Mouse (Mus musculus) spleen, embryonic (tissue): ENCODE results near the gene Vav2.

ENCODE experiments used
- CTCF ChIA-PET: fragments of 350-600 bp; sonication (Branson Sonifier 250); formaldehyde crosslinking; loops from one replicate; lab custom pipeline; 2022; lab: Charles Lee

The Vav2 gene

DNA sequence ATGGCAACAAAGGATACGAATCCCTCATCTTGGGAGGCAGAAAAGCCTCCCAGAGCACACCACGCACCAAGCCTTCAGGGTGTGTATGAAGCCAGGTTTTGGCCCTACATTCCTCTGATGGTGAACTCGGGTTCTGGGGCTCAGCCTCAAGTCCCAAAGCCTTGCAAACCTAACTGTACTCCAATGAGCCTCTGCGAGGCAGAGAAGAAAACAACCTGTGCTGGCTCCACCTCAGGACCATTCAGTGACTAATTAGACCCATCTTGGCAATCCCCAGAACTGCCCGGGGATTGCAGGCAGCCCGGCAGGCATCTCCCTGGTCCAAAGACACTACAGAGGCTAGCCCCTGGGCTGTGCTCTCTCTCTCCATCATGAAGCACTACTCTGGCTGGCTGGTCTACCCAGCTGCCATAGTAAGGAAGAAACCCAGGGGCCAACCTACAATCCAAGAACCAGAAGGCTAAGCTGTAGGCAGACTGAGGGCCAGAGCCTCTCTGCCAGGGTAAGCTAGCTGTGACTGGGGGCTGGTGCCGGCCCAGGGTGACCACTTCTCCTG is 14.5 kb downstream of the Vav2 start:
- CTCF ChIA-PET: interaction anchor here (1.9 kb wide), 1 partner anchor 15 kb away, joined by 6 read pairs; the partner anchor contains the start of gene Vav2

DNA sequence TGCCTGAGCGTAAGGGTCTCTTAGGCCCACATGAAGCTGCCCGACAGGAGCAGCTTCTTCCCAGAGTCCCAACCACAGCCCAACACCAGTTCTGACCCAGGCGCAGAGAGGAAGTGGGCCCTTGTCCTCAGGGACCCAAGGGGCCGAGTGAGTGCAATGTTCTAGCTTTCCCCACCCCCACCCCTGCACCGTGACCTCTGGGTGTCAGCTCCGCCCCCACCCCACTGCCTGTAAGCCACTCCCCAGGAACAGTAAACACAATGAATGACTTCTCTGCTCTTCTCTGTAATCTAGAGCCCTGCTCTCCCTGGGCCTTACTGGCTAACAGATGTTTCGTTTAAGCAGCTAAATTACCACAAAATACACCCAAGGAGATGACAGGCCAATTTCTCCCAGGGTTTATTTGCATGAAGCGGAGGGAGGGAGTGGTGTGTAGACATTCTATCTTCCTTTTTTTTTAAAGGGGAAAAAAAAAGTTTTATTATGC is 15.1 kb downstream of the Vav2 start:
- CTCF ChIA-PET: interaction anchor here (1.9 kb wide), 1 partner anchor 16 kb away, joined by 6 read pairs; the partner anchor contains the start of gene Vav2

DNA sequence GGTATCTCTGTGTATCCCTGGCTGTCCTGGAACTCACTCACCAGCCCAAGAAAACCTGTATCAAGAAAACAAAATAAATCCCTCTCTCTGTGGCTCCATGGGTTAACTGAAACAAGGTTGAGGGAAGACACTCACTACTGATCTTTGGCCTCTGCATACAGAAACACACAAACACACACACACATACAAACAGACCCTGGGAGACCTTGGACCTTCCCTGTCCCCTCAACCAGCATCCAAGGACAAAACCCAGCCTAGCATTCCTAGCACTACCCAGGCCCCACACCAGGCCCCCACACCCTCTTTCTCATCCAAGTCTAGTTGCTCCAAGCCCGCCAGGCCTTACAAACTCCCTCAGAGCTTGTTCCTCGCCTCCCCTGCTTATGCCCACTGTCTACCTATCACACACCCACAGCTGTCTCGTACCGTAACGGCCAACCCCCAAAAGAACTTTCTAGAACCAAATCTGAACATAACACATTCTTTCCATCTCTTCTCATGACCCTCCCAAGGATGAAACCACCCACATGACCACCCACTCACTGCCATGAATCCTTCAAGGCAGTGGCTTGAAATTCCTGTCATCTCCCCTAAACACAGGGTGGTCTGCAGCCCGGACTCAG is 16.2 kb downstream of the Vav2 start:
- CTCF ChIA-PET: interaction anchor here (0.8 to 0.9 kb wide), 2 partner anchors 15 to 114 kb away, joined by 3 to 6 read pairs; no protein-coding TSS in a partner anchor

DNA sequence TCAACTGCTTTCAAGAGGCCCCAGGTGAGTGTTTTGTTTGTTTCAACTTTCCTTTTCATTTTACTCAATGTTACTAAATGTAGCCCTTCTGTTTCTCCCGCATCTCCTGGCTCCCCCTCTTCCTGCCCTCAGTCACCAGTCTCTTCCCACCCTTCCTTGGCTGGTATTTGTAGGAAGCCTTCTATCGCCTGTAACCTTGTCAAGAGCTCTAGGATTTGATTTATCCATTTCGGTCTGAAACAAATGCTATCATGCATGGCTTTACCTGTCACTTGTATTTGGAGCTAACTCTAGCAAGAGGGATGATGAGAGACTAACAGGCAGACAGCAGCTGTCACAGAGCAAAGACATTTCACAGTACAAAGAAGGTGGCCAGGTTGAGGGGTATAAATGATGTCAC is 18.6 kb downstream of the Vav2 start:
- CTCF ChIA-PET: interaction anchor here (0.5 kb wide), 1 partner anchor 22 kb away, joined by 3 read pairs; no protein-coding TSS in a partner anchor

DNA sequence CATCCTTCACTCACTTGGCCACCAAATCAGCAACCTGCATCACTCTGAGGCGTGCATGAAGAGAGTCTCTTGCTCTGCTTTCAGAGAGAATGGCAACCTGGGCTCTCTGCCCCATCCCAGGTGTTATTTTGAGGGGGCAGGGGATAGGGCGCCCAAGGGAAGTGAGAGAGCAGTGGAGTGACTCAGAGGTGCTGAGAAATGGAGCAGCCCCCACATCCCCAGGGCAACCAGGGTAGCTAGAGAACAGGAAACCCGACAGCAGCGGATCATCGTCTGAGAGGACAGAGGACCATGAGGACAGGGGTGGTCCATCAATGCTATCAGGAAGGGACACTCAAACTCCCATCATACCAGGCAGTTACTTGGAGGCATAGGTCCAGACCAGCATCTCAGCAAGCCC is 19.9 kb downstream of the Vav2 start:
- CTCF ChIA-PET: no interaction called here

DNA sequence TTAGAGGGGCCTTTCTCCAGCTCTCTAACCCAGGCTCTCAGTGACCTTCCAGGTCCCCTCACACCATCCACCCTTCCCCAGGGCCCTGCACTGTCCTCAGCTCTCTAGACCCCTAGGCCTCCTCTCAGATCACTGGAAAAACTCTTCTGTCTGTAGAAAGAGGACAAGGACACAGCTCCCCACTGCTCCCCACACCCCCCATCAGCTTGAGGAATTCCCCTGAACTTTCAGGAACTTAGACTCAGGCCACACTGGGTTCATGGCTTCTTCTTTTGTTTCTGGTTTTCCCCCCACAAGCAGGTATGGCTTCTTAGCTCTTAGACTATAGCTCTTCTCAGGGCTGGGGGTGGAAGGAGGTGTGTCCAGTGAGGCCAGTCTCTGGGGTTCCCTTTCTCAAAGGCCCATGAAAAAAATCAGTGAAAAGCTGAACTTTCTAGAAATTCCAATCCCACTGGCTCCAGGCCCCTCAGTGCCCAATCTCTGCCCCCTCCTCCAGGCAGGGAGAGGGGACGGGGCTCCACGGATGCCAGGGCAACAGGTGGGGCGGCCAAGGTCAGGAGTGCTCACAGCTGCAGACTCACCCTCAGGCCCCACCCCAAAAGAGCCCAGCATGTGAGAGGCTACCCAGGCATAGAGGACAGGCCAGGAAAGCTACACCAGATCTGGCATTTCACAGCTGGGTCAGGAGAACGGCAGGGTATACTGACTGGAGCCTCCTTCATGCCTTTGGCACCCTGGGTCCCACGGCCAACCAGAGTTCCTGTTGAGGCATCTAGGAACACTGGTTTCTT is 21.5 kb downstream of the Vav2 start:
- CTCF ChIA-PET: interaction anchor here (2.1 kb wide), 1 partner anchor 22 kb away, joined by 8 read pairs; no protein-coding TSS in a partner anchor

DNA sequence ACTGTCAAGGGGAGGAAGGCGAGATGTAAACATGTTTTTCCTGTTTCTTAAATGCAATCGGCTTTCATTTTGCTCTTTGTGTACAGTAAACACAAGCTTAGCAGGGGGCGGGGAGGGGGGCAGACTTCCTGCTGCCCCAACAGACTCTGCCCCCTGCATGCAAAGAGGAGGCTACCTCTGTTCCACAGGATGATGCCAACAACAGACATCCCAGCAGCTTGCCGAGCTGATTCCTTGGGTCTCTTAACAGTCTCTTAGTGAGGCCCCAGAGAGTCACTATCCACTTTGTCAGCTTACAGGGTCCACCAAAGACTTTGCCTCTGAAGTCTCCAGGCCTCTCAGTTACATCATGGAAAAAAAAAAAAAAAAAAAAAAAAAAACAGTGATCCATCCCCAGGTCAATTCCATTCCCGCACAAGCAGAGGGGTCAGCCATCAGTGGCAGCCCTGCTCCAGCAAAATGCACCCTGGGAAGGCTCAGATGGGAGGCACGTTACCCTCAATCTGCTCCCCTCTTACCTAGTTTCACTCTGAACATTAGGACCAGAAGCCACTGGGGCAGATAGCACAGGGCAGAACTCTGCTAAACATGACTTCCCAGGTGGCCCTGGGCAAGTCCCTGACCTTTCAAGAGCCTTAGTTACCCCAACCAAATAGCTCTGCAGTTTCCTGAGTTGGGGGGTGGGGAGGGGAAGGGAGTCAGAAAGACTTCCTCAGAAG is 22.3 kb downstream of the Vav2 start:
- CTCF ChIA-PET: interaction anchor here (0.6 to 2.1 kb wide), 3 partner anchors 23 to 92 kb away, joined by 4 to 8 read pairs (median 4); no protein-coding TSS in a partner anchor

DNA sequence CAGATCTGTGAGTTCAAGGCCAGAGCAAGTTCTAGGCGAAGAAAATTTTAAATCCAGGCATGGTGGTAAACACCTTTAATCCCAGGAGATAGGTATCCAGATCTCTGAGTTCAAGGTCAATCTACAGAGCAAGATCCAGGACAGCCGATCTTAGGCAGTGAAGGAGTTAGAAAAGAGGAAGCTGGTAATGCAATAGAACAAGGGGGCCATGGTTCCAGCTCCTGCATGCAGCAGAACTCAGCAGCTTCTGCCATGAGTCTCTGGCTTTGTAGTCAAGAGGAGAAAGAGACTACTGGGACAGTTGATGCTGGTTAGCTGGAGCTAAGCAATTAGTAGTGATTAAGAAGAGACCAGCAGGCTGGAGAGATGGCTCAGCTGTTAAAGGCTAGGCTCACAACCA is 25.3 kb downstream of the Vav2 start:
- CTCF ChIA-PET: interaction anchor here (0.6 kb wide), 1 partner anchor 9 kb away, joined by 3 read pairs; no protein-coding TSS in a partner anchor

DNA sequence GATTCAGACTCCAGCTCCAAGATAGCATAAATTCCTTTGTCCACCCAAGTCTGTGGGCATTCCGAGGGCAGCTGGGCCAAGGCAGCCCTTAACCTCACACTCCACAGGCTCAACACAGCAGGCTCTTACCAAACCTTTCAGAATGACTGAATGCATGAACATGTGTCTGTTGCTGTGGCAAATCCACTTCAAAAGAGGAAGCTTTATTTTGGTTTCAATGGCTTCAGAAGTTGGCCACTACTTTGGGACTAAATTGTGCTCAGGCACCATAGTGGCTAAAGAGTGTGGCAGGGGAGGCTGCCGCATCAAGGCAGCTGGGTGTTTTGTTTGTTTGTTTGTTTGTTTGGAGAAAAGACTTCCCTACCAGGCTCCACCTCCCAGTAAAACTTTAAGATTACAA is 26.8 kb downstream of the Vav2 start:
- CTCF ChIA-PET: no interaction called here

DNA sequence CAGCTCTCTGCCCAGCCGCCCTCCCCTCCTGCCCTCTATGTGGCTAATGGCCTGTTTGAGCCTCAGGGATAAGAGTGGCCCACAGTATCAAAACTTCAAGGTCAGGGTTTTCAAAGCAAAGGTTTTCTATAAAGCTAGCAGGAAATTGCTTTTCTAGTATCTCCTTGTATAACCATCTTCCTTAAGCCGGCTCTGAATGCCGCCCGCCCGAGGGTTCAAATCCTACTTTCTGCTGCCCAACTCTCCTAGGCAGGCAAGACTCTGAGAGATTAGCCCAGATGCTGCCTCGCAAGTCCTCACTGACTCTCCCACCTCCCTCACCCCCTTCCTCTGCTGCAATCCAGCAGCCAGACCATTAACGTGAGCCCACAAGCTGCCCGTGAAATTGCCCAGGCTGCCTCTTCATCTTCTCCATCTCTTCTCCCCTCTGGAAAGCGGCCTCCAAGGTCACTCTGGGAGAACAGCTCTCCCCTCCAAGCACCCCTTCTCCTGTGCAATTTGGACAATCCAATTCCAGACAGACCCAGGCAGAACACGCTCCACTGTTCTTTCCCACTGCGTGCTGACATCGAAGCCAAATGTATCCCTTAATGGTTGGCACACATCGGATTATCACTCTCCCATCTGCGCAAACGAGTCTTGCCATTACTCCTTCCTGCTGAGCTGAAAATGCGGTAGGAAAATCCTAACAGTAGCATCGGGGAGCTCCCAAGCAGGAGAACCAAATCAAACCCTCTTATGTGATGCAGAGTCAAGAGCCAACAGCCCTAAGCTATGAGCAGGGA is 30.0 kb downstream of the Vav2 start:
- CTCF ChIA-PET: no interaction called here

DNA sequence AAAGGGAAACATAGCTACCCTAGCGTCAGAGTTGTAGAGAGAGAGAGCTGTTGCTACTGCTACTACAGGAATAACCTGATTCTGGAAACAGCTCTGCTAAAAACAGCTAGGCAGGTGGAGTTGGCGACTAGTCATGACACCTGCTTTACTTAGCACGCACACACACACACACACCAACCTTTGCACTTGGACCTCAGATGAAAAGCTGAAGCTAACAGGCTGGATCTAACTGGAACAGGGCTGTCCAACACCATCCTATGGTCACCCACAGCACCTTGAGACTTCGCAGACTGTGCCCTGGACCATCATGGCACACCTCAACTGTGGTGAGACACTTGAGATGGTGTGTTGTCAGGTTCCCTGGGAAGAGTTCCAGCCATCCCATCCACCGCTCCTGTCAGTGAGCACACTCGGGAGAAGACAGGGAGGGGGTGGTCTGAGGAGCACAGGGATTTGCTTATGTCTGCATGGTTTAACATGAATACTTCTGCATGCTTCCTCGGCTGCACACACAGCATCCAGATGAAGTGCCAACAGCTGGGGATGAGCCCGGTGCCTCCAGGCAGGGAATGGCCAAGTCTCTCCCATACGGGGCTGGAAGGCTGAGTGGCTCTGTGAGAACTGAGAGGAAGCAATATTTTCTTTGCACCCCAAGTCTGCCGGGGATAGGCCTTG is 32.5 kb downstream of the Vav2 start:
- CTCF ChIA-PET: no interaction called here

DNA sequence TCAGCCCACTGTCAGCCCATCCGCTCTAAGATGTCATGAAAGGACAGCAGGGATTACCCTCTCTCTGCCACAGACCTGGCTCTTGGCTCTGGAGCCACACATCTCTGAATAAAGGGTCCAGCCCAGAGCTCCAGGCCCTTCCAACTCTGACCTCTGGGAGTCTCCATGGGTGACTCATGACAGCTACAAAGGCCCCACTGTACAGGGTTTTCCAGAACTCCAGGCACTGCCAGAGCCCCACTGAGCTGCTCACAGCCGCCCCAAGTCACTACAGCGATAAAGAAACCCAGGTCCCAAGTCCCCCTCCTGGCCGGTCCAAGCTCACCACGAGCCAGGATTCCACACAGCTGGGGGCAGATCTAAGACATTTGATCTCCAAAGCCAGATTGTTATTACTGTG is 34.6 kb downstream of the Vav2 start:
- CTCF ChIA-PET: interaction anchor here (0.5 kb wide), 1 partner anchor 9 kb away, joined by 3 read pairs; no protein-coding TSS in a partner anchor

DNA sequence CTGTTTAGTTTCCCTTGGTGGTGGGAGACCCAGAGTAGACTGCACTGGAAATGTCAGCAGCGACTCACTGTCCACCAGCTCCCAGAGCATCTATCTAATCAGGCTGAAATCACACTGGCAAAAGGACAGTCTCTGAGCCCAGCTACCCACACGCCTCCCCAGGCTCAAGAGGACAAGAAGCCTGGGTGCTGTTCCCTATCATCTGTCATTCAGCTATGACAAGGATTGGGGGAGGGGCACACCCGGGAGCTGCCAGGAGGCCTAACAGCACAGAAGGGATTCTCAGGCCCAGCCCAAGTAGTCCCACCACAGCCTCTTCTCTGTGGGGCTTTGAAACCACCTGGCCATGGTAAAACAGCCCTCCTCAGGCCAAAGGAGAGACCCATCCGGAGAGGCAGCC is 36.1 kb downstream of the Vav2 start:
- CTCF ChIA-PET: no interaction called here

DNA sequence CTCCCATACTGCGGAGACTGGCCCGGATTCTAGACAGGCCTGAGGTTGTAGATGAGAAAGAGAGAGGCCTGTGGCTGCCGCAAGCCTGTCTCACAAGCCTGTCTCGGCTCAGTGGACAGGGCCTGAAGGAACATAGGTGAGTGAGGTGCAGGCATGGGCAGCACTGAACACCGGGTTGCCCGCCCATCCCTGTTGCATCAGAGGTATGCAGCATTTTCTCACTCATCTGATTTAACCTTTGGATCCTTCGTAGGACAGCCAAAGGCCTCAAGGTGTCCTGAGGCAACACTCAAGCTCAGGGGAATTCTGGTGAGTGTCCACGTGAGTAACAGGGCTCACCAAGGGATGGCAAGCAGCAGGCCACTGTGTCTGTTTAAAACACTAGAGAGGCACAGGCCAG is 36.5 kb downstream of the Vav2 start:
- CTCF ChIA-PET: no interaction called here

DNA sequence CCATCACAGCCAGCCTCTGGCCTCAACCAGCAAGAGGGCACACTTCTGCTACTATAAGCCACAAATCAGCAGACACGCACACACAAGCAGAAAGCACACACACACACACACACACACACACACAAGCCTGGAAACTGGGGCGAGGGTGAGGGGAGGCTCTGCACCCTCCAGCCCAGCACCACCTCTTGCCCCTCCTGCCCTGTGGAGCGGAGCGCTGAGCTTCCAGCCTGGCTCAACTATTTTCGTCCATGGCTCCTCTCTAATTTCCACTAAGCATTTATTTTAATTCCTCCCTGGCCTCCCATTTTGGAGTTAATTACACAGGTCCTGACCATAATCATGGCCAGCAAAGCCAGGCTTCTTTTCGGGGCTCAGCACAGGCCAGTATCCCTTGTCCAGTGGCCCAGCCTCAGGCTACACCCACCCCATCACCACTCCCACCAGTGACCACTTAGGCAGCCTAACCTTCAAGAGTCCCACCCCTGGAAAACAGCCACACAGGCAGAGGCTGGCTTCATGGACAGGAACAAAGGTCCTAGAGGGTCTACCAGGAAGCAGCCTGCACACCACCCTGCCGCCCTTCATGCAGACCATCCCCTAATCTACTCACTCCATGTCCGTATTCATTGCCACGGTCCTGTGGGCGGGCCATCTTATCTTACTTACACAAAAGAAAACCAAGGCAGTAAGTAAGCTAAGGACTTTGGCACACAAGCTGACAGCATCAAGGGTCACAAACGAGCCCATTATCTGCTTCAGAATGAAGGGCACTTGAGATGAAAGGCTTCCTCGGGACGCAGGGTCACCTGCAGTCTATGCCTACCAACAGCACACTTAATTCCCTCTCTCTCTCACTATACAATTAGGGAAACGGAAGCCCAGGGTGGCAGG is 37.3 kb downstream of the Vav2 start:
- CTCF ChIA-PET: interaction anchor here (0.6 kb wide), 1 partner anchor 75 kb away, joined by 3 read pairs; no protein-coding TSS in a partner anchor

DNA sequence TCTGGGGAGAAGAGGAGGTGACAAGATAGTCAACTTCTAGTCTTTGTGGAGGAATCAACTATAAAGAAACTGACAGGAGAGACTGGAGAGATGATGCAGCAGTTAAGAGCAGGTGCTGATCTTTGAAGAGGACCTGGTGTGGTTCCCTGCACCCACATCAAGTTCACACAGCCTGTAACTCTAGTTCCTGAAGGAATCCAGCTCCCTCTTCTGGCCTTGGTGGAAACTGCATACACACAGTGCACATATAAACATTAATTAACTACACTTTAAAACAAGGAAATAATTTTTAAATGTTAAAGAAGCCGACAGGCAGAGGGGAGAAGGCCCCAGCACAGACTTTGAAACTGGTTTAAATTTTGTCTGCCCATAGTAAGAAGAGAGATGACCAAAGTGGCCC is 39.6 kb downstream of the Vav2 start:
- CTCF ChIA-PET: interaction anchor here (0.8 kb wide), 1 partner anchor 10 kb away, joined by 3 read pairs; no protein-coding TSS in a partner anchor

DNA sequence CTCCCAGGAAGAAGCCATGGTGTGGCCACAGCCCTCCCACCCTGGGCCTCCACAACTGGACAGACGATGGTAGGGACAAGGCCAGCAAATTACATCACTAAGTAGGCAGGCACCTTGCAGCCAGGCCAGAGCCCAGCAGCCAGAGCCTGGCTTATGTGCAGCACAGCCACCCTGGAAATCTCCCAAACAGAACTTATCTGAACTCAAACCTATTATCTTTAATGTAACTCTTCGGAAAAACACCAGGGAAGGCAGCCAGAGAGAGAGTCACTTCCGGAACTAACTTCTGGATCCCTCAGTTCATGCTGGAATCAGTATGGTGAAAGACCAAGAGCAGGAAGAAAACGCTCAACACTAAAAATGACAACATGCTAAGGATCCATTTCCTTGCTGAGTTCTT is 45.1 kb downstream of the Vav2 start:
- CTCF ChIA-PET: interaction anchor here (0.7 kb wide), 1 partner anchor 44 kb away, joined by 3 read pairs; no protein-coding TSS in a partner anchor

DNA sequence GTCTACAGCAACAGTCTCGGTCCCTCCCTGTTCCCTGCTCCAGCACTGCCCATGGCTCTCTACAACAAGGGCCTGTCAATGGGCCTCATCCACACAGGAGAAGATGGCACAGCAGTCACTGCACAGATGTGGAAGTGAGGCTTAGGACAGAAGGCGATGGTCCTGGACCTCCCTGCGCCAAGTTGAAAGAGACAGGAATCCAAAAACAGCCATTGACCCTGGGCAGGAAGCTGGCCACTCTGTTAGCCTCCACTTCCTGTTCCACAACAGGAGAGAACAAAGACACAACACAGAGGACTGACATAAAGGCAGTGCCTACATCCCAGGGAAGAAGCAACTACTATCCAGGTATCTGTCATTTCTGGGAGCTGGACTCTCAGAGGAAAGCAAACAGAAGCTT is 45.6 kb downstream of the Vav2 start:
- CTCF ChIA-PET: interaction anchor here (0.7 kb wide), 1 partner anchor 44 kb away, joined by 3 read pairs; no protein-coding TSS in a partner anchor

DNA sequence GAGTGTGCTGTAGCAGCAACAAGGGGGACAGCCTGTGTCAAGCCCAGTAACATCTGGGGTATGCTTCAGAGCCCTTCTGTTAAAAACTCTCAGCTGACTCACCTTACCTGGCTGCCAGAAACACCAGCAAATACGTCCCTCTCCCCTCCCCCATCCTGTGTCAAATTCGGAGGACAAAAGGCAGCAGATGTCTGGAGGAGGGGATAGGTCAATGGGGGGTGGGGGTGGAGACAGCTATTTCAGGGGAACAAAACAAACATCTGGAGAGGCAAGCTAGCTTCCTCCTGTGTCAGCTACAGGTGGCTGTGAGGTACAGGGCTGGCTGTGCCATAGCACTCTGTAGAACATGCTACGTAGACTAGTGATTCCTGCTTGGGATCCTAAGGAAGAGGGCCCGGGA is 49.0 kb downstream of the Vav2 start:
- CTCF ChIA-PET: interaction anchor here (0.6 to 1.1 kb wide), 2 partner anchors 9 to 49 kb away, joined by 3 read pairs; partner anchors contain the start of gene Vav2
